Mouse (Mus musculus): ENCODE data around the gene Mbd5.

The Mbd5 gene

DNA sequence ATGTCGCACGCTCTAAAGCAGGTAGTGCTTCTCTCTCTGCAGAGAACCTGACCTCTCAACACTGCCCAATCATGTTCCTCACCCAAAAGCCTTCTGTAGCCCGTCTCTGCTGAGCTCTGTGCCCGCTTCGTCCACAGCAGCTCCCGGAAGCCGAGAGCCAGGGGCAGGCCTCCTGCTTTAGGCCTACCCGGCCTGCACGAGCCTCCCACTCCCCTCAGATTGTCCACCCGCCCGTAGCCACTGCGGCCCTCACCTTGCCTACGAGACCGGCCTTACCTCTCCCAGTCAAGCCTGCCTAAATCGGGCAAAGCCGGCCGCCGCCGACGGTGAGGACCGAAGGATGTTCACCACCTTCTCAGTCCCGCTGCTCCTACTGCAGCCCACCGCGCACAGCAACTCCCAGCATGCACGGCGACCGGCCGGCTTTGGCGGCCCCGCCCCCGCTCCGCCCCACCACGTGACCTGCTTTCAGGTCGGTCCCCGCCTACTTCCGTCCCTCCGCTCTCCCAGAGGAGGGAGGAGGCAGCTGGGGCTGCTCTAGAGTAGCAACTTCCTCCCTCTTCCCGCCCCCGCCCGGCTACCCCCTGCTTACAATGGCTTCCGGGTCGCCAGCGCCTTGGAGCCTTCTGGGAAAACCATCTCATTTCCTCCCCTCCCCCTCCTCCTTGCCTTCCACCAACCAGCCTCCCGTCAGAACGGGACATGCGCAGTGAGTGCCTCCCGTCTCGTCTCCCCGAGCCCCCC is at the start of gene Mbd5:
Gene Mbd5, plus strand, starts transcription at position 668 of the 744 bp plus-strand sequence.
- DNase-seq (ENCODE audit: low spot score) = peak; percentile 92

DNA sequence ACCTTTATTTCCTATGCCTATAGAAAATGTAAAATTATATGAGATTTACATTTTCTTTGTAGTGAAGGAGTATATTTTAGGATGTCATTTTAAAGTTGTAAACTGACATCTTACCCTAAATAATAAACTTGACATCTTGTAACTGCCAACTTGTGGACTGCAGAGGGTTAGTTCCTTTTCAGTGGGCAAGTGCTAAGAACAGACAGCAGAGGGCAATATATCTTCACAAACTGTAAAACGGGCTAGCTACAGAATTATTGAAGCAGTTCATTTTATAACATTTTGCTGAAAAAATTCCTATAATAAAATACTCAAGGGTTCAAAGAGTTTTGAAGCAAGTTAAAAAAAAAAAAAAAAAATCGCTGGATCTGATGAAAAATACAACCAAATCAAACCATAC is 40.4 kb upstream of the Mbd5 start:
- no peak for DNase-seq (ENCODE audit: low spot score)

DNA sequence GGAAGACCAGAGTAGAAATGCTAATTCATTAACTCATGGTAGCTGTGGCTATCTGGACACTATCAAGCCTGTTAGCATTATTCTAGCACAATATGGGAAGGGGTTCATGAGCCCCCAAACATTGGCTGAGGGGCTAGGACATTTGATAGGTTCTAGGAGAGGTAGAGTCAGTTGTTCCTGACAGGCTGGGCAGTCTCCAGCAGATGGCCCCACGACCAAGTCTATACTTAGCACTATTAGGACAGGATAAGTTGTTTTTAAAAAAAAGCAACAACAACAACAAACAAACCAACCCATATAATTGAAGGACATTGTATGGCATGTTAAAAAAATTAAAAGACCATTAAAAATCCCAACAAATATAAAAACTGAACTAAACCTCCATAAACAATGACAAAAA is 35.1 kb upstream of the Mbd5 start:
- no peak for DNase-seq (ENCODE audit: low spot score)

DNA sequence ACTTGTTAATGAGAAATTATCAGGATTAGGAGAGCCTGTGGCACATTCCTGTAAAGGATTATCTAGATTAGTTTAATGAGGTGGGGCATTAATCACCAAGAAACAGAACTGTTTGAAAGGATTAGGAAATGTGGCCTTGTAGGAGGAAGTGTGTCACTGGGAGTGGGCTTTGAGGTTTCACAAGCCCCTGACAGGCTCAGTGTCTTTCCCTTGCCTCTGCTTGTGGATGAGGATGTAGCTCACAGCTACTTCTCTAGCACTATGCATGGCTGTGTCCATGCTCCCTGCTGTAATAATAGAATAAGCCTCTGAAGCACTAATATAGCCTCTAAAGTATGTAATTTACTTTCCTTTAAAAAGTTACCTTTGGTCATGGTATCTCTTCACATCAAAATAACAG is 33.5 kb upstream of the Mbd5 start:
- DNase-seq (ENCODE audit: low spot score) = no peak

DNA sequence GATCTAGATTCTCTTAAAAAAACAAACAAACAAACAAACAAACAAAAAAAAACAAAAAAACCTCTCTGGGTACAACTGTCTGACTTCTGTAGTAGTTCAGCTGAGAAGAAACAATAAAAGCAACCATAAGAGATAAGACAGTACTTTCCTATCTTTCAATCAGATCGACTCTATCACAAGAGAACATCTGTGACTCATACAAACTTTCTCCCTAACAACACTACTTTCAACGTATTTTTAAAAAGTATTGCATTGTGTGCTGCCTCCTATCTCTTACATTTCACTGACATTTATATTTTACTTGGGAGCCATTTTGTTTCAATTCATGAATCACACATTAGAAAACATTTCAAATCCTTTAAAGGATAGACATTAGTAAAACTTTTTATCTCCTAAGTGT is 14.2 kb upstream of the Mbd5 start:
- no peak for DNase-seq (ENCODE audit: low spot score)

DNA sequence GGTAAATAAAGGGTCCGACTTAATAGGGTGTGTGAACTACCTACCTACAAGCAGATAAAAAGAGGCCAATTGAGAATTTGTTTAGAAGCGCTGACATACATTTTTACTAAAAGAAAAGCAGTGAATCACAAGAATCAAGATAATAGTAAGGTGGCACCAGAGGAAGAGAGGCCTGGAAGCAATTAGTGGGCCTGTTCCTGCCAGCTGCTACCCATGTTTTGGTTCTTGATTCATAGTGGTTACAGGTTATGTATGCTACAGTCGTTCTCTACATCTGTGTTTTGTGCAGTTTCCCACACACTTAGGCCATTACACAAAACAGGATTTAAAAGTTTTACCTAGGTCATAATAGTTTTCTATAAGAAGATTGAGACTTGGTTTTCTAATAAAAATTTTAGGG is 1.5 kb upstream of the Mbd5 start:
- no peak for DNase-seq (ENCODE audit: low spot score)

DNA sequence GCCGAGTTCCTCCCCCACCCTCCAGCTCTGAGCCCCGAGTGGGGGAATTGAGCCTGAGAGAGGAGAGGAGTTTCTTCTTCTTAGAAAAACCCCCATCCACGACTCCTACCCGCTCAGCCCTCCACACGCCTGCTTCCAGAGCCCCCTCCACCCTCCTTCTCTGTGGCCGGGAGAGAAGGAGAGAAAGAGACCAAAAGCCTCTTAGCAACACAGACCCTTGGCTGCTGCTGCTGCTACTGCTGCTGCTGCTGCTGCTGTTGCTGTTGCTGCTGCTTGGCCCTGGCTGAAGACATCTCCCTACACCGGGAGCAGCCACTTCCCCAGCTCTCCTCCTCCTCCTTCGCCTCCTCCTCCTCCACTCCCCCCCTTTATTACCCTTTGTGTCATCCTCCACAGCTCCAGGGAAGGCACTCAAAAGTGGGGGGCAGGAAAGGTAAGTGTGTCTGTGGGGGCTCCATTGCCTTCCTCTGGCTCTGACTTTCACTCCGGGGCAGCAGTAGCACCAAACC is 489 bp downstream of the Mbd5 start:
- DNase-seq (ENCODE audit: low spot score) = no peak

DNA sequence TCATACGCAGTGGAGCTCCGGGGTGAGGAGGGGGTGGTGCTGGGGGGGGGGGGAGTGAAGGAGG is 776 bp downstream of the Mbd5 start, which contains the start of gene Orc4:
Gene Orc4, minus strand, starts transcription at position 26 of the 64 bp plus-strand sequence.
- no peak for DNase-seq (ENCODE audit: low spot score)

DNA sequence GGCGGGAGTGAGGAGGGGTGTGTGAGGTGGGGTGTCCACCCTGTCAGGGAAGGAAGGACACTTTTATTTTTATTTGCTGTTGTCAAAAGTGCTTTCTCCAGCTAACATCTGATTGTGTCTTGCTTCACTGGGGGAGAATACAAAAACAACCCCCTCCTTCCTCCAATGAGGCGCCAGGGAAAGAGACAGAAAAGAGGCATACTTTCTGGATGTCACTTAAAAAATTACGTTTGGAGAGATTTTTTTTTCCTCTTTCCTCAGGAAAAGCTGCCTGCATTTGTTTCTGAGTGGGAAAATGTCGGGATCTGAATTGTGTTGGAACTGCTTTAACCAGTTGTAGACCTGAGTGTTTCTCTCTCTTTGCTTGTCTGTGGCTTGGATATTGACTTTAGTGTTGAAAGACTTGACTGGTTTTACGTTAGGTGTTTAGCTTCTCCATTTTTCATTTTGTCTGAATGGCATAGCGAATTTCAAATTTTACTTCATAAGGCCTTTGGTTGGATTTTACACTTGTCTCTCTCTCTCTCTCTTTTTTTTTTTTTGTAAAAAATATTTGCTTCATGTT is 1.1 kb downstream of the Mbd5 start:
- DNase-seq (ENCODE audit: low spot score) = no peak

DNA sequence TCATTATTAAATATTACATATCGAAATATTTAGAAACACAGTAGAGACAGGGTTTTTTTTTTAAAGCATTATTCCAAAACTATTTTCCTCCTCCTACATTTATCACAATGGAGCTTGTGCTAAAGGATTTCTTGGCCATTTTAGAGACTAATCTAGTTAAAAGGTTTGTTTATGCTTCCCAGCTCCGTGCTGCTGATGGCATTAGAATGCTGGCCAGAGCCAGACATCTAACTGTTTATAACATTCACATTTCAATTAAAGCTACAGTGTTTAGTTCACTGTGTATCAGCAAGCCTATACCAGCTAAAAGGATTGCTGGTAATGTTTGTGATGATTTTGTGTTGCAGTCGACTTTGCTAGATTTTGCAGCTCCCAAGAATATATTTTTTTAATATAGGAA is 7.3 kb downstream of the Mbd5 start:
- no peak for DNase-seq (ENCODE audit: low spot score)

DNA sequence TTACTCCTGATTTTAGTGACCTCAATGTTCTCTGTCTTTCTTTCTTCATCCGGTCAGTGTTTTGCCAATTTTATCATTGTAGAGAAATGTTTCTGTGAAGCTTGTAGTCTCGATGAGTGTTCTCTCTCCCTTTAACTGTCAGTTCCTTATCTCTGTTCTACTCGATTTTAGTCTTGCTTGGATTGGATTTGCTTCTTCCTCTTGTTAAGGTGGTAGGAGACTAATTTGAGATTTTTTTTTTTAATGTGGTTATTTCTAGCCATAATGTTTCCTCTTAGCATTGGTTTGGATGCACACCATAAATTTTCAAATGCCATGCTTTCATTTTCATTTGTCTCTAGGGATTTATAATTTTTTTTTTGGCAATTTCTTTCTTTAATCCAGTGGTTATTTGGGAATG is 29.6 kb downstream of the Mbd5 start:
- DNase-seq (ENCODE audit: low spot score) = no peak

DNA sequence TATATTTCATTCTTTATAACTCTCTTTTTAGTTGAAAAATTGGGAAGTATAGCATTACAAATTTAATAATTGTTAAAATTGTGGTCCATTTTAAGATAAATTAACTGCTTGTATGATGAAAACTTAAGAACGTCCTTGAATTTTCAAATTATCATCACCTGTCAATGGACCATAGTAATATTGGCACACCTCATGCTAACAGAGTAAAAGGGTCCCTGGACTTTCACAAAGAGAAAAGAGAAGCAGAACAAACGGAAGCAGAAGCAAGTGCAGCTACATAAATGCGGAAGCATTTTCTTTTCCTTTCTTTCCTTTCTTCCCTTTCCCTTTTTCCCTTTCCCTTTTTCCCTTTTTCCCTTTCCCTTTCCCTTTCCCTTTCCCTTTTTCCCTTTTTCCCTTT is 41.0 kb downstream of the Mbd5 start:
- no peak for DNase-seq (ENCODE audit: low spot score)

DNA sequence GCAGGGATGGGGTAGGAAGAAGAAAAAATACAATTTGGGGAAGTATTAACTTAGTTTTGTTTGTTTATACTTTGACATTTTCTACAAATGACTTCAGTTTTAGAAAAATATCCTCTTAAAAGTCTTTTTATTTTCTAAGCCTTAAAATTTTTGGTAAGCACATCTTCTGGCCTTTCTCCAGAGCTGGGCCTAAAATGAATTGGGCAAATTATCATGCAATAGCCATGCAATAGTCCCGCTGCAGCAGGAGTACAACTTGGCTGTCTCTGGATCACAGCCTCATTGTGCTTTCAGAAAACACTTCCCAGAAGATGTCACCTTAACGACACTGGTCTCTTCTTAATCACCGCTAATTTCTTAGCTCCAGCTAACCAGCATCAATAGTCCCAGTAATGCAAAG is 91.2 kb downstream of the Mbd5 start:
- no peak for DNase-seq (ENCODE audit: low spot score)

DNA sequence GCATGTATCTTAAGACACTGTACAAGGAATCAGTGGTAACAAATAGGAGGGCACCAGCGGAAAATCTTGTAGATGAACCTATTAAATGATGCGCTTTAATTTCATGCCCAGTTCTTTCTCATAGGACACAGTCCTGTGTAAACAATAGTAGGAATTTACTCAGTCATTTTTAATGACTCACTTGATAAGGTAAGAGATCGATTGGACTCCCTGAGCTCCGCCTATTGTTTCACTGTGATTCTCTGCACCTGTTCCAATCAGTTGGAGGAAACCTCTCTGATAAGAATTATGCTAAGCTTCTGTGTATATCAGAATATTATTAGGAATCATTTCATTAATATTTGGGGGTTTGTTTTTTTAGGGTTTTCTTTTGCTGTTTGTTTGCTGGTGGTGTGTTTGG is 100.7 kb downstream of the Mbd5 start:
- no peak for DNase-seq (ENCODE audit: low spot score)

DNA sequence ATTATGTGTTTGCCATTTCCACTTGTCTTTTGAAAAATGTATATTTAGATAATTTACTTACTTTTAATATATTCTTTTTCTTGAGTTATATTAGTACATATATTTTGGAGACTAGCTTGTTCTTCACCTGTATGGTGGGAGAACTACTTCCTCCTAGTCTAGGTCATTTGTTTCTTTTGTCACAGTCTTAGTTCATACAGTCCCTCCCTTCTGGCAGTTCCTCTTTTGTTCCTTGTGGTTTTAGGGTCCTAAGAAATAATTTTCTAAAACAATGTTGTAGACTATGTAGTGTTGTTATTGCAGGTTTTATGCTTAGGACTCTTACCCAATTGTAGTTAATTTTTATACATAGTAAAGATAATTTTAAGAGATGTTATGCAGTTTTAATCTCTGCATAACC is 118.6 kb downstream of the Mbd5 start:
- DNase-seq (ENCODE audit: low spot score) = no peak

DNA sequence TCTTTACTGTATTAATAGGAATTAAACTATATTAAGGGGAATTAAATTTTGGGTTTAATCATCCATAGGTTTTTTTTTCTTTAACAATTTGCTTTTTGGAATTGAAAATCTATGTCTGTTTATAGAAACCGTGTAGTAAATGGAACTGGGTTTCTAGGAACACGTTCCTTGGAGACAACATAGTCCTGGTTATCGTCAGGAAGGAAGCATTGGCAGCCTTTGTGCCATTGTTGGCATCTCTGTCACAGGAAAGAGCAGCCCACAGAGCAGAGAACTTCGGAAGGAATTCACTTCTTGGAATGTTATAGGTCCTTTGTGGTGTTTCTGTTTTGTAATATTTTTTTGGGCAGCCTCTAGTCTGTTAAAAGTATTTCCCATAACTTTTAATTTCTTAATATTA is 135.7 kb downstream of the Mbd5 start:
- DNase-seq (ENCODE audit: low spot score) = no peak

DNA sequence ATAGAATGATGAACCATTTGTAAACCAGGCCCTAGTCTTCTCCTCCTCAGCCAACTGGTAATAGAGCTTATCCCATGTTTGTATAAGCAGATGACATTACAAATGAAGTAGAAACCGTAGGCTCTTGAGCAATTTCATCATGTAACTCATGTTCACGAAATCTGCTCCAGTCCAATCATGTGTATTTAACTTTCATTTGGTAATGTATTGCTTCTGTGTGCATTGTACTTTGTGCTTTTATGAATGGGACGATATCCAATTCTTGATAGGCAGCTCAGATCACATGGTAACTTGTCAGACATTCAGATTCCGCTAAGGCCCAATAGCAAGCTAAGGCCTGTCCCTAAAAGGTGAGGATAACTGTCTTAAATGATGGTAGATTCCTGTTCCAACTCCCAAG is 141.5 kb downstream of the Mbd5 start:
- DNase-seq (ENCODE audit: low spot score) = no peak

DNA sequence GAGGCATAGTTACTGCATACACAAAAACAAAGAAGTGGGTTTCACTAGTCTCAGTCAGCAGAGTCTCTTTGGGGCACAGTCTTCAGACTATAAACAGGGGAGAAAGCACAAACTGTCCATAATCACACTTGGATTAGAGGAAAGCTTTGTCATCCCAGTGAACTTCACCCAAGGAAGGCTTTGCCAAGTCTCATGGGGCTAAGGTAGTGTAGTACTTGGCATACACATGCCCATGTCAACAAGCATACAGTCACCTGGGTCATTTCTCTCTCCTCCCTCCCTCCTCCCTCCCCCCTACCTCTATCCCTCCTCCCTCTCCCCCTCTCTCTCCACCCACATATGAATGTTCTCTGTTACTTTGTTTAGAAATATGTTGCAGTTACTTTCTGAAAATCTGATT is 147.5 kb downstream of the Mbd5 start:
- DNase-seq (ENCODE audit: low spot score) = no peak

DNA sequence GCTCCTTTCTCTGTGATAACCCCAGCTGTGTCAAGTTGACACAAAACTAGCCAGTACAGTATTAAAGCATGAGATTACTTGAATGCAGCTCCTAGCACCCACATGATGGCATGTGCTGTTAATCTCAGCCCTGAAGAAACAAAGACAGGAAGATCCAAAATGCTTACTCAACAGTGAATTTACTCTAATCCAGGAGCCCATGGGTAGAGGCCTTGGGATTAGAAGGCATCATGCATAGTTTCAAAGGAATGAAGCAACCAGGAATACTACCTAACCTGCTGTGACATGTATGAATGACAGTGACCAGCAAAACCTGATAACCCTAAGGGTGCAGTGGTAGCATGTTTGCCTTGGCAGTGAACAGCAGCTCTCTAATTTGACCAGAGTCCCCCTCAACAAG is 159.6 kb downstream of the Mbd5 start:
- no peak for DNase-seq (ENCODE audit: low spot score)

DNA sequence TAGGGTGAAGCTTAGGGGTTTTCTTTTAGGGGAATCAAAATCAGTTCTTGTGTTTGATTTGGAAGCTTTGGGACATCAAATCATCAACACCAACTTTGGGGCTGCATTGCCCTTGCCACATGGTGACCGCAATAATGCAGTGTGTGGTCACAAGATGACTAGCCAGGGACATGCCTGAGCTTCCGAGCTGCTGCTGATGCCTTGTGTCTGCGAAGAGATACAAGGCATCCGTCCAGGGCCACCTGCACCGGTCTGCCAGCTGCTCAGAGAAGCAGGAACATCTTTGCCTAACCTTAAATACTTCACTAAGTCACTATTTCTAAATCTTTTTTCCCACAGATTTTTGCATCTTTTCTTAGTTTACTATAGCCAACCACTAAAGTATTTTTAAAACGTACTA is 170.6 kb downstream of the Mbd5 start:
- no peak for DNase-seq (ENCODE audit: low spot score)

DNA sequence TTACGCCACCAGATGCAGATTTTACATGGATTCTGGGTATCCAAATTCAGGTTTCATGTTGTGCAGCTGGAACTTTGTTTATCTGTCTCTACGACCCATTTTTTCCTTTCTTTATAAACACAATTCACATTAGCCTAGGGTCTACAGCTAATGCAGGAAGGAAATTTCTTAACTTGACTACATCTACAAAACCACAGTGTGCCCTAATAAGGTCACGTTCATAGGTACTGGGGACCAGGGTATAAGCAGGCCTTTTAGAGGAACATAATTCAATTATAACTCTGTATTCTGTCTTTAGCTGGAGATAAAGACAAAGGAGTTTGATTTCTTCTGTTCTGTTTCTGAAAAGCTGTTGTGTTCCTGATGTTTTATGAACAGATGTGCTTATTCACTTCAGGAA is 172.3 kb downstream of the Mbd5 start:
- DNase-seq (ENCODE audit: low spot score) = no peak

DNA sequence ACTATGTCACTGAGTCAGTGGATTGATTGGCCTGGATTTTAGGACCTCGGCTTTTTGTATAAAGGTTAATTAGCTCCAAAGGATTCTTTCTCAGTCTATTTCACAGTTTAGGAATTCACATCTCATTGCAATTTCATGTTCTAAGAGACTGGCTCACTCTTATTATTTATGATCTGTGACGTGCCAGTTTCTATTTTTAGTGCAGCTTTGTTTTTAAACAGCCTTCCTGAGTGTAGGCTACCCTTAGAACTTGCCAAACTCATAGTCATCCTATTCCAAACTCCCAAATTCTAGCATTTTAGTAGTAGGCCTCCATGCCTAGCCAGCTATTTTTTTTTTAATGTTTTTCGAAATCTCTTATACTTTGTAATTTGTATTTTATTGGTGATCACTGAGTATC is 192.9 kb downstream of the Mbd5 start:
- no peak for DNase-seq (ENCODE audit: low spot score)

DNA sequence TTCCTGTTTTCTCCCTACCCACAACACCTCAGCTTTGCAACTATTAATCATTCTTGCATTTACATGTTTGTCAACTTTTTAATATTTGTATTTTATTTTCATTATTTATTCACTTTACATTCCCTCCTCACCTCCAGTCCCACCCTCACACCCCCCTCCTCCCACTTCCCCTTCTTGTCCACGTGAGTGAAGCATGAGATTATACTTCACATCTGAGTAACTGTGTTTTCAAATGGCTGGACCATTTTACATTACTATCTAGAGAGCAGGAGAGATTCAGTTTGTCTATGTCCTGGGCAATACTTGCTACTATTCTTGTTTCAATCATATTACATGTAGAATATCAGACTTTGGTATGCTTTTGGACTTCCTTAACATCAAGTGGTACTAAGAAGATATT is 204.3 kb downstream of the Mbd5 start:
- DNase-seq (ENCODE audit: low spot score) = no peak

DNA sequence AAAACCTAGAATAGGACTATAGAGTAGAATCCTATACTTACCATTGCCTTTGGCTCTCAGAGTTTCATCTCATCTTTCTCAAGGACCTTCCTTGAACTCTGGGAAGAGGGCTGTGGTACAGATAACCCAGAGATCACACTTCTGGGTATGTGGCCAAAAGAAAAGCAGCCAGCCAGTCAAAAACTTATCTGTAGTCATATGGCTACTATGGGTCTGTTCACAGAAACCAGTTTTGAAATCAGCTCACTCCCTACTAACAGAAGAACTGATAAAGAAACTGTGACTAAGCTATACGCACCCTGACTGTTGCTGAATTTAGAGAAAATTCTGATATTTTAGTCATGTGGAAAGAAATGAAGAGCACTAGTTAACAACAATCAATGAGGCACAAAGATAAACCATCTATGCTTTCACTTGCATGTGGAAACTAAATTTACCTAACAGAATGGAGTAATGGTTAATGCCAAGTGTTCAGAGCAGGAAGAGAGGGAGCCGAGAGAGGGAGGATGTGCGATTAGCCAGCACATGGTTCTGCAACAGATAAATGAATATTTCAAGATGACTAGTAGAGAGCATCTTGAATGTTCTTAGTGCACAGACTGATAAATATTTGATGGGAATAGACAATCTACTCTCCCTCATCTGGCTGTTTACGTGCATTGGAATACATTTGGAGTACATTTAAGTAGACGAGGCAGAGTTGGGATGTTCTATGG is 211.1 kb downstream of the Mbd5 start:
- no peak for DNase-seq (ENCODE audit: low spot score)
